Mouse (Mus musculus): ENCODE measurements at regions not wholly inside any gene's neighbourhood (a gene's known extent, or its start where the extent isn't known, plus 50 kb on each side); places are given as distances from the start of the nearest gene placed in this dataset.

GRCm38 (mm10) chr2:83105070-83105469, 161.6 kb downstream of the Fsip2 start:
- no peak overlapping the region for H3K4me3 ChIP-seq (replicated peaks; ENCODE audit: low read length)
- H3K36me3 ChIP-seq (ENCODE audit: control insufficient read depth, insufficient read depth, low read length), result no peaks in the 10 kb centered on the region
- no peaks in the 10 kb centered on the region for H3K4me1 ChIP-seq (ENCODE audit: control insufficient read depth, insufficient read depth, low read length)
- TF ChIP-seq POLR2A (IDR thresholded peaks at IDR 0.05; ENCODE audit: borderline replicate concordance, extremely low read depth, insufficient read depth, insufficient read length), result no peak
- no peak overlapping the region for H3K9ac ChIP-seq (ENCODE audit: low read depth, low read length, severe bottlenecking)
- no peak overlapping the region for H3K27ac ChIP-seq (replicated peaks; ENCODE audit: low read depth, low read length)
- DNase-seq (ENCODE audit: low spot score) (no peak), ATAC-seq (ENCODE audit: low FRiP score, low read depth) (no peak)
- H3K4me2 ChIP-seq (replicated peaks; ENCODE audit: low read depth, low read length, severe bottlenecking), result no peak overlapping the region
- H3K9me3 ChIP-seq (ENCODE audit: control insufficient read depth, low read length), result no peaks in the 10 kb centered on the region
- H3K27me3 ChIP-seq (ENCODE audit: control insufficient read depth, insufficient read depth, low read length), result no peaks in the 10 kb centered on the region
- 76% methylated on average over 2 of the region's 2 CpGs for WGBS

DNA sequence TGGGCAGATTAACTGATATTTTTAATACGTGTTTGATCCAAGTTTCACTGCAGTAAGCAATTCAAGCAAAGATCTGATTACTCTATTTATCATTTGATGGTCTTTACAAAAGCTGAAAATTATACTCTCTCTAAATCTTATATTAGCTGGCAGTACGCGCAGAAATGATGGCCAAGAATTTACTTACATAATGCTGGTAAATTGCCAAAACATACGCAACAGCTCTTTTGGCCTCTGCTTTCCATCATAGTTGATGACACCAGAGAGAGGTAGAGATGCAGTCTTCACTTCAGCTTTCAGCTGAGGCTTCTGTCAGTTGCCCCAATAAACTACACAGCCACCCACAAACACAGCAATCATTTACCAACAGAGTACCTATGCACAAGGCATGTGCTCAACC, 182.9 kb downstream of the Fsip2 start:
- no peaks in the 10 kb centered on the region for H3K27me3 ChIP-seq (ENCODE audit: control insufficient read depth, insufficient read depth, low read length)
- 80% methylated on average over 4 of the region's 4 CpGs for WGBS
- no peak overlapping the region for H3K4me3 ChIP-seq (replicated peaks; ENCODE audit: low read length)
- H3K9ac ChIP-seq (ENCODE audit: low read depth, low read length, severe bottlenecking), result no peak overlapping the region
- DNase-seq (ENCODE audit: low spot score) (peak; percentile 36), ATAC-seq (ENCODE audit: low FRiP score, low read depth) (no peak)
- H3K27ac ChIP-seq (replicated peaks; ENCODE audit: low read depth, low read length), result no peak overlapping the region
- peaks cover 1% of the 10 kb centered on the region; the same call in 1 of the 2 replicates for H3K4me1 ChIP-seq (ENCODE audit: control insufficient read depth, insufficient read depth, low read length)
- no peak for TF ChIP-seq POLR2A (IDR thresholded peaks at IDR 0.05; ENCODE audit: borderline replicate concordance, extremely low read depth, insufficient read depth, insufficient read length)
- no peaks in the 10 kb centered on the region for H3K9me3 ChIP-seq (ENCODE audit: control insufficient read depth, low read length)
- no peaks in the 10 kb centered on the region for H3K36me3 ChIP-seq (ENCODE audit: control insufficient read depth, insufficient read depth, low read length)
- H3K4me2 ChIP-seq (replicated peaks; ENCODE audit: low read depth, low read length, severe bottlenecking), result no peak overlapping the region

DNA sequence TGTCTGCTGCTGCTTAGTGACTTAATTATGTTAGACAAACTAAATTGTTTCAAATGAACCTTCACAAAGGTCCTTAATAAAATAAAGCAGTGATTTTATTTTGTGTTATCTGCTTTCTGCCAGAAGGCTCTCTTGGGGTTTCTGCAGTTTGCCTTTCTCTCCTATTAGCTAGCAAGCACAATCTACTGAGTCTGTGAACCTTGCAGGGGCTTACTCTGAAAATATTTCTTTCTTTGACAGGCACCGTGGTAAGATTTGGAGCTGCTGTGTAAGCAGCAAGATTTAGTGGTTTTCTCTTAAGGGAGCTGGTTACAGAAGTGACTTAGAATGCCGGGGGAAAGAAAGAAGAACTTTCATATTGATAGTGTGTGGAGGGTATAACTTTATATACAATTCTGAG, 187.3 kb downstream of the Fsip2 start:
- ATAC-seq (ENCODE audit: low FRiP score, low read depth), result no peak
- Histone ChIP-seq H3K36me3 (ENCODE audit: control insufficient read depth, insufficient read depth, low read length) (no peaks in the 10 kb centered on the region), H3K9ac (ENCODE audit: low read depth, low read length, severe bottlenecking) (no peak overlapping the region), H3K27me3 (ENCODE audit: control insufficient read depth, insufficient read depth, low read length) (no peaks in the 10 kb centered on the region), H3K9me3 (ENCODE audit: control insufficient read depth, low read length) (no peaks in the 10 kb centered on the region), H3K4me1 (ENCODE audit: control insufficient read depth, insufficient read depth, low read length) (peaks cover 4% of the 10 kb centered on the region; the same call in 1 of the 2 replicates), H3K27ac (replicated peaks; ENCODE audit: low read depth, low read length) (no peak overlapping the region), H3K4me3 (replicated peaks; ENCODE audit: low read length) (no peak overlapping the region), H3K4me2 (replicated peaks; ENCODE audit: low read depth, low read length, severe bottlenecking) (no peak overlapping the region)
- TF ChIP-seq POLR2A (IDR thresholded peaks at IDR 0.05; ENCODE audit: borderline replicate concordance, extremely low read depth, insufficient read depth, insufficient read length), result no peak
- WGBS, result 54% methylated on average over 2 of the region's 2 CpGs
- no peak for DNase-seq (ENCODE audit: low spot score)

DNA sequence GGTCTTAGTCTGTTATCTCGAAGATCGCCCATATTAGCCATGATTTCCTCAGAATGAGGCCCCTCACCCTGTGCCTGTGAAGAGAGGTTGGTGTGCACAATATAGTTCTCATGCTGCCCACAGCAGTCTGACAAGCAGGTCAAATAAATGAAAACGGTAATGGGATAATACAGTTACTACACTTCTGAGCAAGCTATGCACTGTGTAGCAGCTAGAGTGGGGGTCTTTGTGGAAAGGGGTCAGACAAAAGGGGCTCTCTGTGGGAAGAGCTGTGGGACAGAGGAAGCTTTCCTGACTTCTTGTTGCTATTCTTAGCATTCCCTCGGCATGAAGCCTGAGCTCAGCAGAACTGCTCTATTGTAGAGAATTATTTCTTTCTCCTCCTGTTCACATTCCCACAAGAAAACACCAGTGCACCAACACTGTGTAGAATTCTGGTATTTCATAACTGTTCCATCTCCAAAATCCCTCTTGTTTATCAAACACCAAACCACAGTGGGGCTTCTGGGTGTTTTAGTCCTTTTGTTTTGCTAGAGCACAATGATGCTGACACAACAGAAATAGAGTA, 187.9 kb downstream of the Fsip2 start:
- Histone ChIP-seq H3K9ac (ENCODE audit: low read depth, low read length, severe bottlenecking) (no peak overlapping the region), H3K4me1 (ENCODE audit: control insufficient read depth, insufficient read depth, low read length) (peaks cover 4% of the 10 kb centered on the region; the same call in 1 of the 2 replicates), H3K27ac (replicated peaks; ENCODE audit: low read depth, low read length) (no peak overlapping the region), H3K27me3 (ENCODE audit: control insufficient read depth, insufficient read depth, low read length) (no peaks in the 10 kb centered on the region), H3K9me3 (ENCODE audit: control insufficient read depth, low read length) (no peaks in the 10 kb centered on the region), H3K4me3 (replicated peaks; ENCODE audit: low read length) (no peak overlapping the region), H3K36me3 (ENCODE audit: control insufficient read depth, insufficient read depth, low read length) (no peaks in the 10 kb centered on the region), H3K4me2 (replicated peaks; ENCODE audit: low read depth, low read length, severe bottlenecking) (no peak overlapping the region)
- DNase-seq (ENCODE audit: low spot score) (no peak), ATAC-seq (ENCODE audit: low FRiP score, low read depth) (no peak)
- TF ChIP-seq POLR2A (IDR thresholded peaks at IDR 0.05; ENCODE audit: borderline replicate concordance, extremely low read depth, insufficient read depth, insufficient read length), result no peak
- 58% methylated on average over 4 of the region's 4 CpGs for WGBS

DNA sequence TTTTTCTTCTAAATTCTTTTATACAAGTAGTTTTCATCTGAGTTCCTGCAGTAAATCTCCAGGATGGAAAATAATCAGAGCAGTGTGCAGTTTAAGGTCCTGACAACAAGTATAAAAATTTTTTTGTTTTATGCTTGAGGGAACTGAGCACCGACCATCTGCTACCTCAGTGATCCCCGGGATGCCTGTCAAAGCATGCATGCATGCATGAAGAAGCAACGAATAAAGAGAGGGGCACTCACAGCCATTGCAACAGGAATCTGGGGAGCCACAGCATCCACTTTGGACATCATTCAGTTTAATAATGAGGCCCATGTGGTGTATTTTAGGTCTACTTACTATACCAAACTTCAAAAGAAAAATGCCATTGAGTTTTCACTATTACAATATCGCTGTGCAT, 222.4 kb downstream of the Fsip2 start:
- H3K4me3 ChIP-seq (replicated peaks; ENCODE audit: low read length), result no peak overlapping the region
- WGBS, result 67% methylated on average over 4 of the region's 4 CpGs
- ATAC-seq (ENCODE audit: low FRiP score, low read depth), result no peak

More for the DNA sequence above, 222.4 kb downstream of the Fsip2 start:
- H3K27ac ChIP-seq (replicated peaks; ENCODE audit: low read depth, low read length), result no peak overlapping the region
- no peak overlapping the region for H3K4me2 ChIP-seq (replicated peaks; ENCODE audit: low read depth, low read length, severe bottlenecking)
- H3K27me3 ChIP-seq (ENCODE audit: control insufficient read depth, insufficient read depth, low read length), result no peaks in the 10 kb centered on the region
- no peaks in the 10 kb centered on the region for H3K36me3 ChIP-seq (ENCODE audit: control insufficient read depth, insufficient read depth, low read length)
- no peaks in the 10 kb centered on the region for H3K4me1 ChIP-seq (ENCODE audit: control insufficient read depth, insufficient read depth, low read length)
- H3K9me3 ChIP-seq (ENCODE audit: control insufficient read depth, low read length), result no peaks in the 10 kb centered on the region
- no peak for DNase-seq (ENCODE audit: low spot score)
- H3K9ac ChIP-seq (ENCODE audit: low read depth, low read length, severe bottlenecking), result no peak overlapping the region
- no peak for TF ChIP-seq POLR2A (IDR thresholded peaks at IDR 0.05; ENCODE audit: borderline replicate concordance, extremely low read depth, insufficient read depth, insufficient read length)

Measured in limb, embryonic 14.5 days (tissue).